Mouse (Mus musculus): ENCODE measurements around the gene Lrrc20.
A peak's percentile ranks its signal among the peaks of the same experiment; 100 is the strongest.
"Not testable (repeated sequence)": the region's sequence is repeated elsewhere in the genome, so short reads cannot be mapped to it uniquely, and the experiment has no call there.

The Lrrc20 gene

GRCm38 (mm10) chr10:61475594-61476439 lies at the start of gene Lrrc20:
TSS of gene Lrrc20 (plus strand) at chr10:61475801.
- peak; percentile 96 for DNase-seq

GRCm38 (mm10) chr10:61426251-61426757 lies 49.3 kb upstream of the Lrrc20 start:
- DNase-seq: no peak

GRCm38 (mm10) chr10:61427951-61428350 lies 47.6 kb upstream of the Lrrc20 start:
- DNase-seq: no peak

GRCm38 (mm10) chr10:61428416-61428815 lies 47.2 kb upstream of the Lrrc20 start:
- DNase-seq: no peak

GRCm38 (mm10) chr10:61429043-61429442 lies 46.6 kb upstream of the Lrrc20 start:
- no peak for DNase-seq

- peak; percentile 75 for DNase-seq
Measured at GRCm38 (mm10) chr10:61431375-61431774, 44.2 kb upstream of the Lrrc20 start.

- no peak for DNase-seq
Measured at GRCm38 (mm10) chr10:61440202-61440800, 35.3 kb upstream of the Lrrc20 start.

- peak; percentile 30 for DNase-seq
Measured at GRCm38 (mm10) chr10:61443456-61443855, 32.1 kb upstream of the Lrrc20 start.

- DNase-seq: no peak
Measured at GRCm38 (mm10) chr10:61443876-61444275, 31.7 kb upstream of the Lrrc20 start.

GRCm38 (mm10) chr10:61445016-61445415 lies 30.6 kb upstream of the Lrrc20 start:
- peak; percentile 33 for DNase-seq

GRCm38 (mm10) chr10:61447581-61448353 lies 27.8 kb upstream of the Lrrc20 start:
- DNase-seq: no peak

GRCm38 (mm10) chr10:61448834-61449233 lies 26.8 kb upstream of the Lrrc20 start:
- no peak for DNase-seq

- DNase-seq: peak; percentile 26
Measured at GRCm38 (mm10) chr10:61451463-61451930, 24.1 kb upstream of the Lrrc20 start.

- peak; percentile 35 for DNase-seq
Measured at GRCm38 (mm10) chr10:61451931-61452617, 23.5 kb upstream of the Lrrc20 start.

- DNase-seq: peak; percentile 98
Measured at GRCm38 (mm10) chr10:61452645-61453044, 23.0 kb upstream of the Lrrc20 start, which contains the start of gene Eif4ebp2. TSS of gene Eif4ebp2 (minus strand) at chr10:61452661.

- DNase-seq: not testable (repeated sequence)
Measured at GRCm38 (mm10) chr10:61453171-61453570, 22.4 kb upstream of the Lrrc20 start.

GRCm38 (mm10) chr10:61457182-61457581 lies 18.4 kb upstream of the Lrrc20 start:
- no peak for DNase-seq

- no peak for DNase-seq
Measured at GRCm38 (mm10) chr10:61465009-61465408, 10.6 kb upstream of the Lrrc20 start.

- no peak for DNase-seq
Measured at GRCm38 (mm10) chr10:61466242-61466641, 9.4 kb upstream of the Lrrc20 start.

- DNase-seq: no peak
Measured at GRCm38 (mm10) chr10:61466873-61467272, 8.7 kb upstream of the Lrrc20 start.

GRCm38 (mm10) chr10:61468900-61469299 lies 6.7 kb upstream of the Lrrc20 start:
- DNase-seq: no peak

- DNase-seq: no peak
Measured at GRCm38 (mm10) chr10:61473640-61474039, 2.0 kb upstream of the Lrrc20 start.

All from layer of hippocampus, adult 9-11 months (tissue).